Mouse (Mus musculus) small intestine, adult 2 months (tissue): ENCODE measurements around the gene Pa2g4.

Experiments used
- CTCF ChIP-seq: fragments of 200-500 bp; IDR thresholded peaks from 2 replicates; pipeline ENCODE4 v1.5.1; 2012; ENCODE audit warnings: low read depth, mild to moderate bottlenecking, control low read depth, inconsistent platforms, low read length, moderate library complexity, mixed read lengths; ENCODE audit not compliant: insufficient replicate concordance, insufficient read length; ENCODE audit errors: extremely low read depth
- POLR2A ChIP-seq: fragments of 200-500 bp; IDR thresholded peaks from 2 replicates; pipeline ENCODE4 v1.6.1; 2012; ENCODE audit warnings: low read depth, mild to moderate bottlenecking, control low read depth, inconsistent platforms, low read length, moderate library complexity

GRCm38 (mm10) chr10:128592797-128593196 lies 27.0 kb upstream of the Pa2g4 start:
- TF ChIP-seq POLR2A (no peak), CTCF (no peak)
